Mouse (Mus musculus): ENCODE measurements around the gene Pbxip1.

DNA sequence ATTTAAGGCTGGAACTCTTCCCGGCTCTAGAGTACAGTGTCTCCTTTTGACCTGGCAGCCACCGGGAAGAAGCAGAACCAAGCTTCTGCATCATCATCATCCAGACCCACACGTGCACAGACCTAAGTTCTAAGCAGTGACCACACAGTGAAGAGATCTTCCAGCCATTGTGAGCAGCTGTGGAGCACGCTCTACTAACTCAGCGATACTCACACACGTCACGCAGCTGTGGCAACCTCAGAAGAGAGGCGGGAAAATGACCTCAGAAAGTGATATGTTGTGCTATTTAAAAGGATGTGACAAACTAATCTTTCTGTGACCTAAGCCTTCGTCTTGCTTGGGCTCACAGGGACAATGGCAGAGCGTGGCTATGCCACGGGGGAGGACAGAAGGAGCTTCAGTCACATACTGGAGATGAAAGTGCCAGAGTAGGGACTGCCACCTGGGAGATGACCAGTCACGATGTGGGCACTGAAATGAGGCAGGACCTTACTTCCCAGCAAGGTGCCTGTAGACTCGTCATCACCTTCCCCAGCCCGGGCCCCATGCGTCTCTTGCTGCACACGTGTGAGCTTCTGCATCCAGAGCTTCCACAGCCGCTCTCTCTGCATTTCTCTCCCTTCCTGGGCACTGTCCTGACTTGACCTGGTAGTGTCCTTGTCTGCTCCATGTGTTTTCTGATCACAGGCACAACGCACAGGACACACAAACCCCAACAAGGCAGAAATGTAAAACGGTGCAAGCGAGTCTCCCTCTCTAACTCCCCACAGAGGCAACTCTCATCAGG, 50.6 kb downstream of the Pbxip1 start:
- no peak for TF ChIP-seq CTCF (IDR thresholded peaks at IDR 0.05; ENCODE audit: extremely low read depth, insufficient read depth, insufficient read length, insufficient replicate concordance)
- no peak for TF ChIP-seq POLR2A (IDR thresholded peaks at IDR 0.05; ENCODE audit: low read depth, low read length)

All from spleen, adult 2 months (tissue).